Mouse (Mus musculus) bone marrow macrophage, adult 2 months (primary cell): Measurements from ENCODE around the gene Fv1. TPM values are rescaled to one million over a fixed set of nuclear protein-coding genes. Genes with fewer than 3 reads are reported as not detected.
"Not testable (repeated sequence)": the region's sequence is repeated elsewhere in the genome, so short reads cannot be mapped to it uniquely, and the experiment has no call there.

Source experiments
- H3K27ac ChIP-seq: 2 replicates; pipeline ENCODE4 v1.5.1; 2012; ENCODE audit warnings: low read depth, low read length; ENCODE audit not compliant: insufficient read depth
- H3K4me1 ChIP-seq: 2 replicates; pipeline ENCODE4 v1.6.1; 2012; ENCODE audit warnings: low read length; ENCODE audit not compliant: control insufficient read depth, insufficient read depth
- H3K4me3 ChIP-seq: 2 replicates; pipeline ENCODE4 v1.5.1; 2012; ENCODE audit warnings: mild to moderate bottlenecking, low read length, moderate library complexity; ENCODE audit not compliant: insufficient read depth
- CTCF ChIP-seq: IDR thresholded peaks from 2 replicates; pipeline ENCODE4 v1.5.1; 2012; ENCODE audit warnings: low read depth, mild to moderate bottlenecking, low read length, moderate library complexity
- POLR2A ChIP-seq: IDR thresholded peaks from 2 replicates; pipeline ENCODE4 v1.6.1; 2012; ENCODE audit warnings: mild to moderate bottlenecking, low read depth, low read length, borderline replicate concordance
- polyA plus RNA-seq: library from polyadenylated mRNA; stranded (reverse); fragments of >200 nt; gene quantifications from 2 replicates; pipeline ENCODE4 v1.2.4, GENCODE M21; 2012; ENCODE audit not compliant: missing spikeins, insufficient read depth, insufficient read length

The Fv1 gene
- polyA plus RNA-seq = 2.2 and 2.9 TPM in 2 replicates

- peak within 1 kb of the TSS; percentile 79 for H3K4me3 ChIP-seq
- H3K4me1 ChIP-seq = peaks cover 6% of the 10 kb centered on the region; the same call in 1 of the 2 replicates
- TF ChIP-seq POLR2A (no peak; the same call in 1 of the 2 replicates), CTCF (no peak)
- H3K27ac ChIP-seq = peak within 1 kb of the TSS; percentile 60
These were observed at the start of gene Fv1, which contains the start of gene Miip for GRCm38 (mm10) chr4:147868450-147869031. Gene Fv1, plus strand, starts transcription at chr4:147868979. Gene Miip, minus strand, starts transcription at chr4:147868816.

GRCm38 (mm10) chr4:147819659-147820058 is 49.1 kb upstream of the Fv1 start:
- not testable (repeated sequence) for H3K27ac ChIP-seq, H3K4me1 ChIP-seq, H3K4me3 ChIP-seq

- not testable (repeated sequence) for H3K4me3 ChIP-seq, H3K27ac ChIP-seq, H3K4me1 ChIP-seq
These were observed 47.4 kb upstream of the Fv1 start for GRCm38 (mm10) chr4:147821414-147821813.

- no peaks in the 10 kb centered on the region for H3K4me1 ChIP-seq
- TF ChIP-seq CTCF (no peak), POLR2A (no peak)
- H3K27ac ChIP-seq = no peak overlapping the region
- no peak overlapping the region for H3K4me3 ChIP-seq
These were observed 44.4 kb upstream of the Fv1 start for GRCm38 (mm10) chr4:147824389-147824788.

GRCm38 (mm10) chr4:147839282-147839681 is 29.5 kb upstream of the Fv1 start:
- not testable (repeated sequence) for H3K27ac ChIP-seq, H3K4me3 ChIP-seq, H3K4me1 ChIP-seq

GRCm38 (mm10) chr4:147842871-147843270 is 25.9 kb upstream of the Fv1 start:
- Histone ChIP-seq H3K4me1 (0 out of 2 replicates have a peak, but pooled peaks cover 2% of the 10 kb centered on the region), H3K27ac (no peak overlapping the region), H3K4me3 (no peak overlapping the region)
- no peak for TF ChIP-seq CTCF
- no peak for TF ChIP-seq POLR2A

- Histone ChIP-seq H3K4me1 (peaks cover 10% of the 10 kb centered on the region), H3K4me3 (peak within 1 kb of the TSS; percentile 91), H3K27ac (peak within 1 kb of the TSS; percentile 49)
- TF ChIP-seq POLR2A = no peak
These were observed 20.9 kb upstream of the Fv1 start, which contains the start of gene Zfp933 for GRCm38 (mm10) chr4:147847614-147848583. Gene Zfp933, minus strand, starts transcription at chr4:147848366.

- Histone ChIP-seq H3K4me1 (peaks cover 11% of the 10 kb centered on the region), H3K27ac (peak overlapping the region; percentile 49), H3K4me3 (peak overlapping the region; percentile 91)
- no peak for TF ChIP-seq POLR2A
- no peak for TF ChIP-seq CTCF
These were observed 20.2 kb upstream of the Fv1 start for GRCm38 (mm10) chr4:147848584-147848991.

- Histone ChIP-seq H3K27ac (no peak overlapping the region), H3K4me1 (peaks cover 11% of the 10 kb centered on the region), H3K4me3 (no peak overlapping the region)
- no peak for TF ChIP-seq POLR2A
These were observed 18.0 kb upstream of the Fv1 start for GRCm38 (mm10) chr4:147850776-147851175.

- Histone ChIP-seq H3K4me1 (peaks cover 5% of the 10 kb centered on the region; the same call in 1 of the 2 replicates), H3K27ac (no peak overlapping the region), H3K4me3 (no peak overlapping the region)
- TF ChIP-seq POLR2A (no peak), CTCF (no peak)
These were observed 6.7 kb upstream of the Fv1 start for GRCm38 (mm10) chr4:147862051-147862450.

GRCm38 (mm10) chr4:147865651-147866050 is 3.1 kb upstream of the Fv1 start:
- H3K4me3 ChIP-seq = no peak overlapping the region
- 0 out of 2 replicates have a peak, but pooled peaks cover 3% of the 10 kb centered on the region for H3K4me1 ChIP-seq
- no peak overlapping the region for H3K27ac ChIP-seq
- TF ChIP-seq CTCF = no peak
- no peak for TF ChIP-seq POLR2A
